Mouse (Mus musculus): ENCODE results near the gene Grap.

The Grap gene

DNA sequence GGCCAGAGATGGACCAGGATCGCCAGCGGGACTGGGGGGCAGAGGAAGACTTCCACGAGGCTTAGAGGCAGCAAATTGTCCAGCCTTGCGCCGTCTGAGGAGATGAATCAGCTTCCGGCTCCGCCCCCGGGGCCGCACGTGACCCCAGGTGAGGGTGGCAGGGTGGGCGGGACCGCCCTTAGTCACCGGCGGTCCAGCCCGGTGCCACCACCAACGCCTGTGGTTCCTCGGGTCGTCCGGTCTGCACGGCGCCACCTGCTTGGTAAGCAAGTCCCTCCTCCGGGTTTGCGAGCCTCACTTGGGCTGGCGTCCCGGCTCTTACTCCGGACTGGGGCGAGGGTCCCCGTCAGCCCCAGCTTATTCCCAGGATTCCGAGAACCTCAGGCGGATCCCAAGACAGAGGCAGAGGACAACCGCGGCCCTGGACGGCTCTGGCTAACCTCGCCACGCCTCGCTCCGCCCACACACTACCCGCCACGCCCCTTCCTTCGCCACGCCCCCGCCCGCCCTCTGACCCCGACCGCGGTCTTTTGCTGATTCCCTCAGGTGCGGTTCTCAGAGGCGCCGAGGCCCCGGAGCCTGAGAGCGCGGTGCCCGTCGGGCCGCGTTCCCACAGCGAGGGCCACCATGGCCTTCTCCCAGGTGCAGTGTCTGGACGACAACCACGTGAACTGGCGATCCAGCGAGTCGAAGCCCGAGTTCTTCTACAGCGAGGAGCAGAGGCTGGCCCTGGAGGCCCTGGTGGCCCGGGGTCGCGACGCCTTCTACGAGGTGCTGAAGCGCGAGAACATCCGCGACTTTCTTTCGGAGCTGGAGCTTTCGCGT, 31.1 kb downstream of the Grap start, which contains the start of gene Fam83g:
Gene Fam83g, plus strand, starts transcription at position 185 of the 825 bp plus-strand sequence.
- no peak for DNase-seq (ENCODE audit: low spot score)

DNA sequence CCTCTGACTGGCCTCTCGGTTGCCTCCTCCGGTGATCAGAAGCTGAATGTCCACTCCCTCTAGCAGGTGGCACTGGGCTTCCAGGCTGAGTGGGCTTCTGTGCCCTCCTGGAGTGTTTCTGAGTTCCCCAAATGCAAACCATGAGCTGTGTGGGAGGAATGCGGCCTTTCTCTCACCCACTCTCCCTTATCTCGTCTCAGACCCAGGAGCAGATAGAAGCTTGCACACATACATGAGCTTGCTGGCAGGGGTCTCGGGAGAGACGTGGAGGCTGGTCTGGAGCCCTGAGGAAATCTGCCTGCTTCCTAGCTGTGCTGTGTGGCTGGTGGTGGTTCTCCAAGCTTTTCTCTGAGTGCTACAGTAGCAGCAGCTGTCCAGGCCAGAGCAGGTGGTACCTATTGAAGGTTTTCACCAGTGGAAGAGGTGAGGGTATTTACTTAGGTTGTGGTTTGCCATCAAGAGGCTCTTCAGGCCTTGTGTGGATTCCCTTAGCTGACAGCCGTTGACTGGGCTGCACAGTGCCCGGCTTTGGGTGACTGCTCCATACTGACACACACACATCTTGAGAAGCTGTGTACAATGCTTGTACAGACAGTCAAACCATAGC, 32.2 kb downstream of the Grap start:
- DNase-seq (ENCODE audit: low spot score), result no peak

DNA sequence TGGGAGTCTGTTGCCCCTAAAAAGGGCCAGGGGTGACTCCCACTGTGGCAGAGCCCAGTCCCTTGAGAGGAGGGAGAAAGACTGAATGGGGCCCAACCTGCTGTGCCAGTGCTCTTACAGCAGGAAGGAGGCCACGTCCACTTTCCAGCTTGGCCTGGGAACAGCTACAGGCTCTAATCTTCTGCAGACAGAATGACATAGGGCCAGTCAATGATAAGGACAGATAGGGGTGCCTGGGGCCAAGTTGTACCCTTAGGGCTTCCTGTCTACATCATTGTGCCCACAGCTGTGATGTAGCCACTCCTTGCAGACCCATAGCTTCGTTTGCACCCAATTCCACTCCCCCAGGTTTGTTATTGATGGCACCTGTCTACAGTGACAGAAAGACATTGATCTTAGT, 33.1 kb downstream of the Grap start:
- no peak for DNase-seq (ENCODE audit: low spot score)

DNA sequence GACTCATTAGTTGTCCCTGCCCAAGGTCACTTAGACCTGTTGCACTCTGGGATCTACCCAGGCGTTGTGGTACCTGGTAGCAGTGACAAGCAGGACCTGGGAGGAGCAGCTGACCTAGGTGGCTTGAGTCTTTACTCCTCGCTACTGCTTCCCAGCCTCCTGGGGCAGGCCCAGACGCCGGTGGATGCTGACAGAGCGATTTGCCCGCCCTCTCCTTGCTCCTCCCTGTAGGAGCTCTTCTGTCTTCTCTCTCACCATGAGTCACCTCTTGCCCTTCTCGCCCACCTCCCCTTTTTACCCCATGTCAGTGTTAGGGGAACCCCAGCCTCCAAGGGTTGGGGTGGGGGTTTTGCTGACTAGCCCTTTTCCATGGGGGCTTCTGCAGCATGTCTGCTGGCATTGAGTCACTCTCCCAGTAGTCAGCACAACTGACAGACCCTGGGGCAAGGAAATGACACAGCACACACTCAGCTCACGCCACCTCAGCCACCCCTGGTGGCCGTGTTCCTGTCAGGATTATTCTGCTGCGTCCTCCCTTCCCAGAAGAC, 33.9 kb downstream of the Grap start:
- DNase-seq (ENCODE audit: low spot score), result no peak

DNA sequence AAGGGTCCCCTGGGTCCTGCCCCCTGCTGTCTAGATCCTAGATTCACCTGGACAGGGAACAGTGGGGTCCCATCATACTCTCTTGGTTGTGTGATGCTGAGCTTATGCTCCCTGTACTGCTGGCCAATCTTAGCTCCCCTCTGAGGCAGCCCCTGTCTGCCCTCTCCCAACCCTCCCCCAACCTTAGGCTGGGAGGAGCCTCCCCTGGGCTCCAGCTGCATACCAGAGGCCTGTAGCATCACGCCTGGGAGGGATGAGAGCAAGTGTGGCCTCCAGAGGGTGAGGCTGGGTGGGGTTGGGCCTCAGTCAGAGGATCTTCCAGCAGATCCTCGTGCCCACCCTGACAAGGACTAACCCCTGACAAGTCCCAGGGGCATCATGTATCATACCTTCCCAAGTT, 34.5 kb downstream of the Grap start:
- no peak for DNase-seq (ENCODE audit: low spot score)

DNA sequence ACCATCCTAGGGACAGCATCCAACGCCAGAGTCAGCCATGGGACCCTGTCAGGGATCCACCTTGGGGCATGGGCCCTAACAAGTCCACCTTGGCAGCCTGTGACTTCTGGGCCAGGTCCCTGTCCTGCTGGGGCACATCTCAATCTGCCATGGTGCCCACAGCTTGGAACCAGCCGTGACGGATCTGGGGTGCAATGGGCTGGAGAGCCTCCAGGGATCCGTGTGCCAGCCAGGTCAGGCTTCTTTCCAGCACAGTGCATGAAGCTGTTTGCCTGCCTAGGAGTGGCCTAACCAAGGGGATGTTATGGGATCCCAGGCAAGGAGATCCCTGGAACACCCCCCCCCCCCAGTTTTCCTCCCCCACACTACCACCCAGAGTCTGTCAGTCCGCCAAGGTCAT, 39.9 kb downstream of the Grap start:
- DNase-seq (ENCODE audit: low spot score), result no peak

DNA sequence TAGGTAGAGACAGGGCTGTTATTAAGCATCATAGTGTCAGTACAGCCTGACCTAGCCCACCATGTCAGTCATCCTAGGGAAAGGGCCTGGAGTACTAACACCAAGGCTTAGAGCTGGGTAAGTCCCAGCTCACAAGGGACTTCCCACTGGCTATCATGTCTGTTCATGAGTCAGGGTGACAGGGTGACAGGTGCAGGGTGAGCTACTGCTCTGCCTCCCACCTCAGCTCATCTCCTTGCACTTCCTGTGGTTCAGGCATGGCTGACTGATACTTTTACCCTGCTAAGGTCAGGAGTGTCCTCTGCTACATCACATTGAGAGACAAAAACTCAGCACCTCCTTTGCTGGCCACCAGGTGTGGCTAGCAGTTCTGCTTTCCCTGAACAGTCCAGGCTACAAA, 45.8 kb downstream of the Grap start:
- no peak for DNase-seq (ENCODE audit: low spot score)

DNA sequence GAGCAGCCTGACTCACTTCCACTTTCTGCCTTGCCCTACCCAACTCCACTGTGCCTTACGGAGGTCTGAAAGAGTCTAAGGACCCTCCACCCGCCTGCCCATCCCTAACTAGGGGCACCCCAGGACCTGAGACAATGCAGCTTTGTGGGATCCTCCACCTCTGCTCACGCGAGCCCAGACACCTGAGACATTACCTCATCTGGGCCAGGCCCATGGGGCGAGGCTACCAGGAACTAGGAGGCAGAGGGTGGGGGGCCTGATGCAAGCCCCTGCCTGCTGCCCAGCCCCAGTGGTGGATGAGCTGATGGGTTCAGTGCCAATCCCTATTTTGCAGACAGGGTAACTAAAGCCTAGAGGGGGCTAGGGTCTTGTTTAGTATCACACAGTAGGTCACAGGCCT, 46.4 kb downstream of the Grap start:
- DNase-seq (ENCODE audit: low spot score), result no peak

DNA sequence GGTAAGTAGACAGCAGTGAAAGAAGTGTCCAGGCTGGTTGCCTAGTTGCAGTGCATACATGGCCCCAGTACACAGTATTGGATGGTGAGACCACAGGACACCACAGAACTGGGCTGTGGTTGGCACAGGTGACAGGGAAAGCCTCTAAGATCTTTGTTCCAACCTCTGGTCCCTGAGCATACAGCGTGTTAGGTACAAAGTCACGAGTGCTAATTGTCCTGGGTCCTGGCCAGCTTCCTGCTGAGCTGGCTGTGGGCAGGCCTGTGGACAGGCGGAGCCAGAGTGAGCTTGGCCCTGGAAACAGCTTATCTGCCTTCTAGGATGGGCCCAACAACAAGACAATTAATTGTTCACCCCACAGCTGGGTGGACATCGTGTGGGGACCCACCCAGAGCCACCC, 46.9 kb downstream of the Grap start:
- DNase-seq (ENCODE audit: low spot score), result no peak

DNA sequence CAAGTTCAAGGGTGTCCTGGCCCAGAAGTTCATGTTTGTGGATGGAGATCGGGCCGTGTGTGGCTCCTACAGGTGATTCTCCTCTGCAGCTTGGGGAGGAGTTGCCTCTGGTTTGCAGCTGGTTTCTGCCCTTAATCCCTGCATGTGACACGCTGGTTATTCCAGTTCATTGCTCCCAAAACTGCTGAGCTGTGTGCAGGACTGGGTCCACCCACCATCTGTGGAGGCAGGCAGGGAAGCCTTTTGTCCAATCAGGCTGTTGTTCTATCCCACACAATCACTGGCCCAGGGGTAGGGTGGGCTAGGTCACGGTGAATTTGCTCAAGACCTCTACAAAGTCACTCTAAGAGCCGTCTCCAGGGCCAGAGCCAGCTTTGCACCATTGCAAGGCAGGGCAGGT, 48.6 kb downstream of the Grap start:
- DNase-seq (ENCODE audit: low spot score), result no peak

DNA sequence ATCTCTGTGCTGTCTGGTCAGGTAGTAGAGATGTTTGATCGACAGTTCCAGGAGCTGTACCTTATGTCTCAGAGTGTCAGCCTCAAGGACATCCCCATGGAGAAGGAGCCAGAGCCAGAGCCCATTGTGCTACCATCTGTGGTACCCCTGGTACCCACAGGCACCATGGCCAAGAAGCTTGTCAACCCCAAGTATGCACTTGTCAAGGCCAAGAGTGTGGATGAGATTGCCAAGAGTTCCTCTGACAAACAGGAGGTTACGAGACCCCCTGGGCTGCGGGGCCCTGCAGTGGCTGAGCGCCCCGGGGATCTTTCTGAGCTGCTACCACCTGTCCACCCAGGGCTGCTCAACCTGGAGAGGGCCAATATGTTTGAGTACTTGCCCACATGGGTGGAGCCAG, 49.4 kb downstream of the Grap start:
- no peak for DNase-seq (ENCODE audit: low spot score)

DNA sequence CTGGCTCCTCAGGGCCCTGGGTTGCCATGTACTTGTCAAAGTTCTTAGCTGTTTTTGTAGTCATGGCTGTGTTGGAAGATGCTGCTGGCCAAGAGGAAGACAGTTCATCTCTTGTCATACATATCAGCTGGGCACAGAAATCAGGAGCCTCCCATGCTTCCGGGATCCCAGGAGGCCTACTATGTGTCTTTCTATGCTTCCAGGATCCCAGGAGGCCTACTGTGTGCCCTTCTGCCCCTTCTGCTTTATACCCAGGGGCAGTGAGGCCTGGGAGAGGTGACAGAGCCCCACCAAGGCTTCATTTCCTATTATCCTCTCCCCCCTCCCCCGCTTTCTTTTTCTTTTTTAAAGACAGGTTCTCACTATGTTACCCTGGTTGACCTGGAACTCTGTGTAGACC, 52.5 kb downstream of the Grap start:
- DNase-seq (ENCODE audit: low spot score), result no peak

DNA sequence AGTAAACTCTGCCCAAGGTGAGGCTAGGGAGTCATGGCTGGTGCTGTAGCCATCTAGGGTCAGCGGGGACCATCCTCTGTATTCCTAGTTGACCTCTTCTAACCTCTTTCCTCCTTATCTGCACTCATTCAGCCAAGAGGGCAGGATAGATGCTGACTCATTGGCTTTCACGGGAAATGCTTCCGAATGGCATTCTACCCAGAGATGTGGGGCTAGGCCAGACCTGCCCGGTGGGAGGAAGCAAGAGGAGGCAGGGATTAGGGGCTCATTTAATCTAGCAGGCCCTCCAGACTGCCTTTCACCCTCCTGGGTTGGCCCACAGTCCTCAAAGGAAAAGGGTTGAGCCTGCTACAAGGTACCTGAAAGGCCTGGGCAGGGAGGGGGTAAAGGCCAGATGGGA, 53.2 kb downstream of the Grap start:
- no peak for DNase-seq (ENCODE audit: low spot score)

DNA sequence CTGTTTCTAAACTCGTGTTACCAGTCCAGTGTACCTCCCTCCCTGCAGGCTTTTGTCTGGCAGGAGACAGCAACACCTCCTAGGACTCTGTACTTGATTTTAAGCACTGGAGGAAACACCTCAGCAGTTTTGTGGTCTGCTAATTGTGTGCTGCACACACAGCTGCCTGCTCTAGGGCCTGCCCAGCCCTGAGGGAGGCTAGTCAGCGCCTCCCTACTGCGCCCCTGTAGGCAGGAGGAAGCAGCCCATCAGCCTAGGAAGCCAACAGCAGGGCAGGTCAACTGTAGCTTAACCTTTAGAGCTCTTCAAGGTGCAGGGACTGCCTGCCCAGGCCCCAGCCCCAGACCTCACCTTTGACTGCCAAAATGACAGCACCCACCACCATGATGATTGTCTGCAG, 55.9 kb downstream of the Grap start:
- DNase-seq (ENCODE audit: low spot score), result no peak

DNA sequence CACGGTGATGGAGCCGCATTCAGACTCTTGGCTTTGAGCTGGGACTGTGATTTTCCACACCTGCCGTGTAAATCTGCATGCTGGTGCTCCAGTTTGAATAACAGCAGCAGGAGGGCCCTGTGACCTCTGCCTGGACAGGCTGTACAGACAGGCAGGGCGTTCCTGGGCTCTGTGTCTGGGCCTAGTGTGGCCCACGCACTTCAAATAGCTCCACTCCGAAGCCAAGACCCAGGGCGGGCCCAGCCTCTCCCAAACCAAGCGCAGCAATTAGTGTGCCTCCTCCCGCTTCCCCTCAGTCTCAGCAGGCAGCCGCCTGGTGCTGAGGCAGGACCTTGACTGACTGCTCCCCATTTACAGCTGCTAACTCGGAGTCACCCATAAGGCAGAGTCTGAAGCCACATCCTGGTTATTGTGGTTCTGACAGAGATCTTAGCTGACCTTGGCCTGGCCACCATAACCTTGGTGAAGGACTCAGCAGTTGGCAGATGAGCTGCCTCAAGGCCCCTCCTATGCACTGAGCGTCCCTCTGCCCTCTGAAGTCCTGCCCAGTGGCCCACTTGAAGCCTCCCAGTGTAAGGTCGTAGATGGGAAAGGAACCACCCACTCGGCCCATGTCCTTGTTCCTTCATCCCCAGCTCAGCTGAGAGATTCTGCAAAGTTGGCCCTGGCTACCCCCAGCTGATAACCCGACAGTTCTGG, 60.2 kb downstream of the Grap start:
- DNase-seq (ENCODE audit: low spot score), result no peak

DNA sequence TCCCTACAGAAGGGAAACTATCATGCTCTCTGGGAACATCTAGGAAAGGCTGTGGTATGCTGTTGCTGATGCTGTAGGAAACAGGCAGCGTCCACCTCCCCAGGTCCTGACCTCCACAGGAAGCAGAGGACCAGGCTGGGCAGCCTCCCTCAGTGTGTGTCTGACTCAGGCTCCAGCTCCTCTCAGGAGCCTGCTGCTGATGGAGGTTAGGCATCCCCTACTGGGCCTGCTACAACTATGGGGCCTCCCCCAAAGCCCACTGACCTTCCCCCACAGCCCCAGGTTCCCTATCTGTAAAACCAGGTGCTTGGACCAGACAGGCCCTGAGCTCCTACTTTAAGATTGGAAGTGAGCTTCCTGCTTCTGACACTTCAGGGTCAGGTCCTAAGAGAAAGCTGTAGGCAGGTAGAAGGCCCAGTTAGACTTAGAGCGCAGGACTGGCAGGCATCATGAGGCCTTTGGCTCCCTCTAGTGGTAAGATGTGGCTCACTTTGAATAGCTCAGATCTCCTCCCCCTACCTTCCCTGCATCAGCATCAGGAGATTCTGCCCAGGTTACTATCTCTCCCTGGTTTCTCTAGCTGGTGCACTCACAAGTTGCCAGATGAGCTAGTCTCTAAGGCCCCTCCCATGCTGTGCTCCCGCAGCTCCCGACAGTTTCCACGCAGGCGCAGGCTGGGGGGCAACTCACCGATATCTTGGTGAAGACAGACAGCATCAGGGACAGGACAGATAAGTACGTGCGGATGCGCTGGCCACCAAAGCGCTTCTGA, 61.5 kb downstream of the Grap start:
- DNase-seq (ENCODE audit: low spot score), result no peak

DNA sequence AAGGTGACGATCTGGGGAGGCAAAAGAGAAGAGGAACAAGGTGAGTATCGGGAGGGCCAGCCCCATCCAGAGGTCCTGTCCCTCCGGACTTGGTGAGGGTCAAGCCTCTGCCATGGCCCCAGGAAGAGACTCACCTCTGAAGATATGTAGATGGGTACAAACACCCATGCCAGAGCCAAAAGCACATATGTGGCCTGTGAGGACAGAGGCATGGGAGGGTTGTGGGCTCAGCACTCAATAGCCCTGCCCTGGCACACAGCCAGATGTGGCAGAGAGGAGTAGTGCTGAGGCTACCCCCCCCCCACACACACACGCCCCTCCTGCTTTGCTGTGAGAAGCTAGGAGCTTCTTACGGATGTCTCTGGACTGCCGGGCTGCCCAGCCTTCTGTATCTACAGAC, 62.1 kb downstream of the Grap start:
- DNase-seq (ENCODE audit: low spot score), result no peak

DNA sequence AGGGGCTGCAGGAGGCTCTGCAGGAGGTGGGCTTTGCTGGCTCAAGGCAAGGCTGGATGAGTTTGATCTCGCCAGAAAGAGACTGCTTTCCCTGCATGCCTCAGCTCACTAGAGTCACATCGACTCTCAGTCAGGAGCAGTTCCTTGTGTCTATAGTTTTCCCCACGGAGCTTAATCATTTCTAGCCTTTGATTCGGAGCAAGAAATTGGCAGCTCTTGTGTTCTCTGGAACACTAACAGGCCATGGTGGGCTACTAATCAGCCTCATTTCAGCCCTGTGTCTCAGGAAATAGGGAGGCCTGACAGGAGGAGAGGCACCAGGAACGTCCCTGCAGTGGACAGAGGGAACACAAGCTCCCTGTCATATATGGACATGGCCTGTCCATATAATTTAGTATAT, 64.9 kb downstream of the Grap start:
- no peak for DNase-seq (ENCODE audit: low spot score)

DNA sequence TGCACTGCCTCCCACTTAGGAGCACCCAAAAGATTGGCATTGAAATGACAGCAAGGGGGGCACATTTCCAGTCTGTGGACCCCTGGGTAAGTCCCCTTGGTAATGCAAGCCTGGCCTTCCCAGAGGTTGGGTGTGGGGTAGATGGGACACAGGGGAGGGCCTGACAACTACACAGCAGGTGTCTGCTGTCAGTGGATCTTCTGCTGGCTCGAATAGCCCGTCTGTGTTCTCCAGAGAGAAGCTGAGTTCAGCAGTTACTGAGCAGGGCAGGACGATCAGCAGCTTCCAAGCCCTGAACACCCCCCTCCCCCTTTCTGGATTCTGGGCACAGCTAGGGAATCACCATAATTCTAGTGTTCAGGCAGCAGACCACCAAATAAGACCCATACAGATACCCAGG, 66.3 kb downstream of the Grap start:
- no peak for DNase-seq (ENCODE audit: low spot score)

DNA sequence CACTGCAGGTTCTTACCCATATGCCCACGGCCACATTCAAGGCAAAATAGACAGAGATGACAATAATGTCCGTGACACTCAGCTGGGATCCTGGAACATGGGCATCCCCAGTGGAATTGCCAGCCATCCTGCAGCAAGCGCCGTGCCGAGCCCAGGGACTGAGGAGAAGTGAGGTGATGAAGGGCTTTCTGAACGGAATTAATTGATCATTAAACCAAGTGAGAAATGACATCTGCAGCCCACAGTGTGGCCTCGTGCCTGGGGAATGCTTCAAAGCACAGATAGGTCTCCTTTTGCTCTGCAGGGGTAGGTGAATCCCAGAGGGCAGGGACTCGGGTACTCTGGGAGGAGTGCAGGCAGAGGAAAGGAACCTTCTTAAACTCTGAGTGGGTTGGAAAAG, 66.8 kb downstream of the Grap start:
- DNase-seq (ENCODE audit: low spot score), result no peak

DNA sequence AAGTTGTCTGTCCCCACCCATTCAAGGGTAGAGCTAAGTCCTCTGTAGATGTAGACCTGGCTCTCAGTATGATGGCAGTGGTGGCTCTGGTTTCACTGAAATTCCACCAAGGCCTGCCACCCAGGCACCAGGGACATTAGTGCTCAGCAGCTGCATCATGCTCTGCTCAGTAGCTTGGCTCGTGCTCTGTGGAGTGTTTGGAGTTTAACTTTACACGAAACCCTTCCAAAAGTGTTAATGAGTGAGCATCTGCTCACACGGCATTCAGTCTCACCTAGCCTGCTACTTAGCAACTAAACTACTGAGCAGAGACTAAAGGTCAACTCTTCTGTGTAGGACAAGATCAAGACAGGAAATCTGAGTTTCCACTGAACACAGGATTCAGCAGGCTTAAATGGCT, 67.6 kb downstream of the Grap start, which contains the start of gene Slc5a10:
Gene Slc5a10, minus strand, starts transcription at position 191 of the 400 bp plus-strand sequence.
- no peak for DNase-seq (ENCODE audit: low spot score)

DNA sequence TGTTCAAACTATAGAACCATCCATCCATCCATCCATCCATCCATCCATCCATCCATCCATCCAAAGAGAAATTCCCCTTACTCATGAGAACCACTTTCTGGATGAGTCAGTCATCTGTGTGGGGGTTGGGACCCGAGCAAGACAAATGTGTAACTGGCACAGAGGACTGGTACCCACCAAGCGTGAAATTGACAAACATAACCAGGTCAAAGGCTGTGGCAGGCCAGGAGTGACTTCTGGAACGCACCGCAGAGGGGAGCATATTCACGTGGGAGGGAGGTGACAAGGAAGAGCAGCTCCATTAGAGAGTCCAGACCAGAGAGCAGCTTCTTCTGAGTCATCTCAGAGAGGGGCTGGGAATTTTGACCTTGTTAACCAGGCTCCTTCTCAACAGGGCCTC, 69.0 kb downstream of the Grap start:
- DNase-seq (ENCODE audit: low spot score), result no peak

Data from ovary, postnatal 10 days (tissue).